Mouse (Mus musculus) spleen, adult 2 months (tissue): Measurements from ENCODE around the gene Itgax. TPM values are rescaled to one million over a fixed set of nuclear protein-coding genes. Genes with fewer than 3 reads are reported as not detected.
"Not testable (repeated sequence)": the region's sequence is repeated elsewhere in the genome, so short reads cannot be mapped to it uniquely, and the experiment has no call there.

Source experiments
- DNase-seq, 2 experiments: peaks; one replicate each; pipeline versions ENCODE4 v3.0.0 to v3.0.0-alpha.2; 2012 to 2021; ENCODE audit warnings: low spot score in 2 of 2, low read depth in 1 of 2
- H3K27ac ChIP-seq: fragments of 200-500 bp; 2 replicates; pipeline ENCODE4 v1.5.1; 2012; ENCODE audit warnings: low read length, inconsistent platforms; ENCODE audit not compliant: insufficient read depth
- H3K27me3 ChIP-seq: fragments of 200-500 bp; 2 replicates; pipeline ENCODE4 v1.6.1; 2012; ENCODE audit warnings: mild to moderate bottlenecking, moderate library complexity, low read length, inconsistent platforms; ENCODE audit not compliant: control insufficient read depth, insufficient read depth
- H3K36me3 ChIP-seq: fragments of 200-500 bp; 2 replicates; pipeline ENCODE4 v1.6.1; 2012; ENCODE audit warnings: mild to moderate bottlenecking, low read length, inconsistent platforms; ENCODE audit not compliant: control insufficient read depth, insufficient read depth
- H3K4me1 ChIP-seq: fragments of 200-500 bp; 2 replicates; pipeline ENCODE4 v1.6.1; 2011; ENCODE audit warnings: inconsistent platforms; ENCODE audit not compliant: control insufficient read depth, insufficient read depth, insufficient read length
- H3K4me3 ChIP-seq: fragments of 200-500 bp; 2 replicates; pipeline ENCODE4 v1.5.1; 2011; ENCODE audit warnings: mild to moderate bottlenecking, inconsistent platforms; ENCODE audit not compliant: insufficient read depth, insufficient read length; ENCODE audit errors: extremely low read depth
- CTCF ChIP-seq: fragments of 200-500 bp; IDR thresholded peaks from 2 replicates; pipeline ENCODE4 v1.5.1; 2011; ENCODE audit warnings: mild to moderate bottlenecking, inconsistent platforms; ENCODE audit not compliant: insufficient read depth, insufficient read length, insufficient replicate concordance; ENCODE audit errors: extremely low read depth
- POLR2A ChIP-seq: fragments of 200-500 bp; IDR thresholded peaks from 2 replicates; pipeline ENCODE4 v1.6.1; 2011; ENCODE audit warnings: low read depth, low read length, inconsistent platforms
- WGBS: fragments of 180-500 bp; shearing (Covaris S2); methylation state at CpG from one replicate; pipeline ENCODE4 v1.1.7; 2018; 5-methylcytosine and 5-hydroxymethylcytosine counted together
- polyA plus RNA-seq: library from polyadenylated mRNA; depleted of rRNA; stranded (reverse); fragments of >200 nt; gene quantifications from 2 replicates; pipeline ENCODE4 v1.2.3, GENCODE M21; 2012

Gene Itgax
- polyA plus RNA-seq, 1 experiment = 28.4 TPM

- TF ChIP-seq CTCF (no peak), POLR2A (no peak)
- no peaks in the 10 kb centered on the region for H3K36me3 ChIP-seq
- H3K4me1 ChIP-seq = no peaks in the 10 kb centered on the region; the same call in 1 of the 2 replicates
- no peak for DNase-seq
- no peaks in the 10 kb centered on the region for H3K27me3 ChIP-seq
- no peak overlapping the region for H3K27ac ChIP-seq
- WGBS = 90% methylated on average over 10 of the region's 10 CpGs
- no peak overlapping the region for H3K4me3 ChIP-seq
Observed at GRCm38 (mm10) chr7:128154924-128155323, 25.6 kb downstream of the Itgax start.

GRCm38 (mm10) chr7:128158688-128159354, 29.5 kb downstream of the Itgax start:
- not testable (repeated sequence) for H3K4me1 ChIP-seq, H3K27me3 ChIP-seq, H3K4me3 ChIP-seq, DNase-seq, H3K27ac ChIP-seq, H3K36me3 ChIP-seq
- WGBS = 11% methylated on average over 8 of the region's 8 CpGs

- TF ChIP-seq CTCF (no peak), POLR2A (no peak)
- H3K4me1 ChIP-seq = no peaks in the 10 kb centered on the region; the same call in 1 of the 2 replicates
- no peak overlapping the region for H3K27ac ChIP-seq
- 94% methylated on average over 4 of the region's 4 CpGs for WGBS
- no peak for DNase-seq
- no peak overlapping the region for H3K4me3 ChIP-seq
- no peaks in the 10 kb centered on the region for H3K27me3 ChIP-seq
- no peaks in the 10 kb centered on the region for H3K36me3 ChIP-seq
Observed at GRCm38 (mm10) chr7:128164001-128164400, 34.7 kb downstream of the Itgax start.

GRCm38 (mm10) chr7:128166391-128166790, 37.0 kb downstream of the Itgax start:
- TF ChIP-seq POLR2A = no peak
- TF ChIP-seq CTCF = no peak
- Histone ChIP-seq H3K4me3 (no peak overlapping the region), H3K27ac (no peak overlapping the region), H3K36me3 (no peaks in the 10 kb centered on the region), H3K4me1 (no peaks in the 10 kb centered on the region; the same call in 1 of the 2 replicates), H3K27me3 (no peaks in the 10 kb centered on the region)
- 84% methylated on average over 7 of the region's 7 CpGs for WGBS
- DNase-seq = no peak

DNA sequence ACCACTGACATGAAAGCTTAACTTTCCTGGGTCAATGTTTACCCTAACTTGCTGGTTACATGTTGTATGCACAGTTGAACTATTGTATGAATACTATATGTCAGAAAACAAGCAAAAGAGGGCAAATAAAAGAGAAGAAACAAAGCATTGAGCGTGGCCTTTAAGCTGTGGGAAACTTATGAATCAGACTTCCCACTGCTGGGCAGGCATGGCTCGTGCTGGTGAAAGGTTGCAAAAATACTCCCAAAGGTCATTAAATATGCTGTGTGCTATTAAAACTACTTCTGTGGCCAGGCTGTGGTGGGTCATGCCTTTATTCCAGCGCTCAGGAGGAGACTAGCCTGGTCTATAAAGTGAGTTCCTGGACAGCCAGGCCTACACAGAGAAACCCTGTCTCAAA, 40.6 kb downstream of the Itgax start:
- no peak overlapping the region for H3K27ac ChIP-seq
- 80% methylated on average over 3 of the region's 3 CpGs for WGBS
- no peak overlapping the region for H3K4me3 ChIP-seq
- no peak for TF ChIP-seq POLR2A
- TF ChIP-seq CTCF = no peak
- H3K27me3 ChIP-seq = no peaks in the 10 kb centered on the region
- no peaks in the 10 kb centered on the region for H3K36me3 ChIP-seq
- no peaks in the 10 kb centered on the region; the same call in 1 of the 2 replicates for H3K4me1 ChIP-seq
- DNase-seq = no peak

- 30% methylated on average over 2 of the region's 2 CpGs for WGBS
Observed at GRCm38 (mm10) chr7:128178385-128178784, 49.0 kb downstream of the Itgax start.

GRCm38 (mm10) chr7:128180126-128180525, 50.8 kb downstream of the Itgax start:
- WGBS = 22% methylated on average over 7 of the region's 7 CpGs
- Histone ChIP-seq H3K4me3 (no peak overlapping the region), H3K4me1 (peaks cover 22% of the 10 kb centered on the region; the same call in 1 of the 2 replicates), H3K27me3 (no peaks in the 10 kb centered on the region), H3K36me3 (no peaks in the 10 kb centered on the region), H3K27ac (peak overlapping the region; percentile 26)
- DNase-seq = peak in 1 of 2 experiments; percentile 34
- TF ChIP-seq POLR2A (no peak), CTCF (no peak)

More at GRCm38 (mm10) chr7:128178385-128178784, 49.0 kb downstream of the Itgax start:
- Histone ChIP-seq H3K36me3 (no peaks in the 10 kb centered on the region), H3K27me3 (no peaks in the 10 kb centered on the region), H3K4me3 (no peak overlapping the region), H3K27ac (no peak overlapping the region), H3K4me1 (peaks cover 12% of the 10 kb centered on the region; the same call in 1 of the 2 replicates)
- TF ChIP-seq CTCF (no peak), POLR2A (no peak)
- no peak for DNase-seq
